Mouse (Mus musculus) myocyte (in vitro differentiated cells): ENCODE data around the gene Sgsm2.

Experiments
- E2F4 ChIP-seq: IDR thresholded peaks from one replicate; pipeline ENCODE4 v1.6.1; 2011; ENCODE audit warnings: mild to moderate bottlenecking, control low read depth, moderate library complexity; ENCODE audit not compliant: insufficient read depth
- MAX ChIP-seq: IDR thresholded peaks from one replicate; pipeline ENCODE4 v1.6.1; 2011; ENCODE audit warnings: low read depth, mild to moderate bottlenecking, control low read depth
- POLR2A ChIP-seq: IDR thresholded peaks from one replicate; pipeline ENCODE4 v1.6.1; 2011; ENCODE audit warnings: low read depth, mild to moderate bottlenecking, control low read depth, moderate library complexity; ENCODE audit not compliant: insufficient read length
- POLR2AphosphoS2 ChIP-seq: IDR thresholded peaks from one replicate; pipeline ENCODE4 v1.6.1; 2011; ENCODE audit warnings: low read depth, control low read depth; ENCODE audit not compliant: insufficient read length
- REST ChIP-seq: IDR thresholded peaks from one replicate; pipeline ENCODE4 v1.6.1; 2011; ENCODE audit warnings: mild to moderate bottlenecking, control low read depth, moderate library complexity; ENCODE audit not compliant: insufficient read depth, insufficient read length
- SRF ChIP-seq: IDR thresholded peaks from one replicate; pipeline ENCODE4 v1.6.1; 2011; ENCODE audit warnings: low read depth; ENCODE audit not compliant: control insufficient read depth, insufficient read length
- USF1 ChIP-seq: IDR thresholded peaks from one replicate; pipeline ENCODE4 v1.6.1; 2011; ENCODE audit warnings: low read depth, mild to moderate bottlenecking, control low read depth, moderate library complexity

GRCm38 (mm10) chr11:74834359-74834638 is 62.6 kb downstream of the Sgsm2 start:
- TF ChIP-seq MAX (no peak), USF1 (no peak), SRF (no peak), POLR2A (no peak), POLR2AphosphoS2 (no peak), E2F4 (no peak), REST (no peak)
